Mouse (Mus musculus) forebrain, embryonic 16.5 days (tissue): ENCODE measurements around the gene Lrp2. TPM values are rescaled to one million over a fixed set of nuclear protein-coding genes. Genes with fewer than 3 reads are reported as not detected.
A peak's percentile ranks its signal among the peaks of the same experiment; 100 is the strongest.
"Not testable (repeated sequence)": the region's sequence is repeated elsewhere in the genome, so short reads cannot be mapped to it uniquely, and the experiment has no call there.

ENCODE experiments used
- ATAC-seq: fragments of 200-750 bp; cut with Nextera tagmentation; 2 replicates; pipeline ENCODE4 v1.8.0; 2017; ENCODE audit warnings: mild to moderate bottlenecking, moderate library complexity
- H3K27ac ChIP-seq: fragments of 300-500 bp; sonication (generic); 2 replicates; pipeline ENCODE4 v1.5.1; 2014; ENCODE audit warnings: low read length, control low read depth
- H3K27me3 ChIP-seq: fragments of 300-500 bp; sonication (generic); replicated peaks from 2 replicates; pipeline ENCODE4 v1.6.1; 2014; ENCODE audit warnings: low read length; ENCODE audit not compliant: control insufficient read depth, insufficient read depth
- H3K36me3 ChIP-seq: fragments of 300-500 bp; sonication (generic); 2 replicates; pipeline ENCODE4 v1.6.1; 2014; ENCODE audit not compliant: control insufficient read depth, insufficient read depth
- H3K4me1 ChIP-seq: fragments of 300-500 bp; sonication (generic); replicated peaks from 2 replicates; pipeline ENCODE4 v1.6.1; 2014; ENCODE audit warnings: low read length; ENCODE audit not compliant: control insufficient read depth, insufficient read depth
- H3K4me2 ChIP-seq: fragments of 300-500 bp; sonication (generic); 2 replicates; pipeline ENCODE4 v1.6.1; 2014; ENCODE audit warnings: mild to moderate bottlenecking, low read length, control low read depth
- H3K4me3 ChIP-seq: fragments of 300-500 bp; sonication (generic); replicated peaks from 2 replicates; pipeline ENCODE4 v1.5.1; 2014; ENCODE audit warnings: mild to moderate bottlenecking, low read length, control low read depth
- H3K9ac ChIP-seq: fragments of 300-500 bp; sonication (generic); replicated peaks from 2 replicates; pipeline ENCODE4 v1.6.1; 2014; ENCODE audit warnings: low read depth, low read length, control low read depth
- H3K9me3 ChIP-seq: fragments of 300-500 bp; sonication (generic); 2 replicates; pipeline ENCODE4 v1.6.1; 2016; ENCODE audit warnings: low read length; ENCODE audit not compliant: control insufficient read depth
- WGBS: fragments of 180-500 bp; shearing (Covaris S2); extraction: QIAGEN DNeasy Blood & Tissue Kit; methylation state at CpG from one replicate; pipeline ENCODE4 v1.1.7; 2014; 5-methylcytosine and 5-hydroxymethylcytosine counted together
- polyA plus RNA-seq: library from polyadenylated mRNA; unstranded; fragments of >200 nt; fragmentation: Nextera tagmentation; extraction: Ambion mirVana; gene quantifications from 2 replicates; pipeline ENCODE4 v1.2.1, GENCODE M21; 2015

Gene Lrp2
- polyA plus RNA-seq, 1 experiment from 2014 or later: 0.27 TPM

GRCm38 (mm10) chr2:69586821-69587728, 1.2 kb upstream of the Lrp2 start:
- H3K27me3 ChIP-seq: peaks cover 37% of the 10 kb centered on the region
- H3K9ac ChIP-seq: no peak overlapping the region
- H3K4me3 ChIP-seq: peak overlapping the region; percentile 38

GRCm38 (mm10) chr2:69585191-69585885, 527 bp downstream of the Lrp2 start:
- Histone ChIP-seq H3K27me3 (peaks cover 37% of the 10 kb centered on the region), H3K9ac (peak overlapping the region; percentile 62), H3K4me3 (peak overlapping the region; percentile 76), H3K27ac (no peak overlapping the region), H3K9me3 (no peaks in the 10 kb centered on the region), H3K36me3 (no peaks in the 10 kb centered on the region), H3K4me1 (peaks cover 33% of the 10 kb centered on the region), H3K4me2 (peak overlapping the region; percentile 99)
- under 1% methylated on average over 61 of the region's 61 CpGs for WGBS
- ATAC-seq: peak; percentile 59

More at GRCm38 (mm10) chr2:69586821-69587728, 1.2 kb upstream of the Lrp2 start:
- ATAC-seq: no peak
- Histone ChIP-seq H3K36me3 (no peaks in the 10 kb centered on the region), H3K4me1 (peaks cover 33% of the 10 kb centered on the region), H3K4me2 (peak overlapping the region; percentile 53), H3K27ac (no peak overlapping the region), H3K9me3 (no peaks in the 10 kb centered on the region)
- WGBS: 1% methylated on average over 26 of the region's 26 CpGs

GRCm38 (mm10) chr2:69584117-69584933, 1.5 kb downstream of the Lrp2 start:
- Histone ChIP-seq H3K27ac (no peak overlapping the region), H3K36me3 (no peaks in the 10 kb centered on the region), H3K9ac (no peak overlapping the region), H3K27me3 (peaks cover 33% of the 10 kb centered on the region), H3K4me1 (peaks cover 33% of the 10 kb centered on the region), H3K4me2 (peak overlapping the region; percentile 14; the same call in 1 of the 2 replicates), H3K9me3 (no peaks in the 10 kb centered on the region), H3K4me3 (peak overlapping the region; percentile 17; the same call in 1 of the 2 replicates)
- WGBS: 4% methylated on average over 20 of the region's 20 CpGs
- no peak for ATAC-seq

GRCm38 (mm10) chr2:69582861-69583260, 3.0 kb downstream of the Lrp2 start:
- peaks cover 30% of the 10 kb centered on the region for H3K4me1 ChIP-seq
- H3K4me2 ChIP-seq: no peak overlapping the region
- H3K9ac ChIP-seq: no peak overlapping the region
- H3K4me3 ChIP-seq: no peak overlapping the region
- WGBS: 46% methylated on average over 7 of the region's 7 CpGs
- H3K27ac ChIP-seq: no peak overlapping the region
- no peaks in the 10 kb centered on the region for H3K9me3 ChIP-seq
- peaks cover 29% of the 10 kb centered on the region for H3K27me3 ChIP-seq
- ATAC-seq: no peak
- no peaks in the 10 kb centered on the region for H3K36me3 ChIP-seq

- not testable (repeated sequence) for H3K9ac ChIP-seq, H3K27ac ChIP-seq, H3K4me2 ChIP-seq, H3K9me3 ChIP-seq, ATAC-seq, H3K4me3 ChIP-seq, H3K36me3 ChIP-seq
- 92% methylated on average over 4 of the region's 4 CpGs for WGBS
- Histone ChIP-seq H3K4me1 (peaks cover 23% of the 10 kb centered on the region), H3K27me3 (peaks cover 26% of the 10 kb centered on the region)
Measured at GRCm38 (mm10) chr2:69582068-69582467, 3.8 kb downstream of the Lrp2 start.

- Histone ChIP-seq H3K9me3 (no peaks in the 10 kb centered on the region), H3K27me3 (peaks cover 14% of the 10 kb centered on the region), H3K4me1 (peaks cover 7% of the 10 kb centered on the region), H3K9ac (no peak overlapping the region), H3K4me3 (no peak overlapping the region), H3K27ac (no peak overlapping the region), H3K4me2 (no peak overlapping the region), H3K36me3 (no peaks in the 10 kb centered on the region)
- no peak for ATAC-seq
- 87% methylated on average over 2 of the region's 2 CpGs for WGBS
Measured at GRCm38 (mm10) chr2:69580091-69580490, 5.8 kb downstream of the Lrp2 start.

GRCm38 (mm10) chr2:69578206-69578605, 7.7 kb downstream of the Lrp2 start:
- H3K27me3 ChIP-seq: no peaks in the 10 kb centered on the region; the same call in none of the 2 replicates
- no peak overlapping the region for H3K27ac ChIP-seq
- no peak overlapping the region for H3K9ac ChIP-seq
- no peak overlapping the region for H3K4me2 ChIP-seq
- no peaks in the 10 kb centered on the region for H3K4me1 ChIP-seq
- no peaks in the 10 kb centered on the region for H3K9me3 ChIP-seq
- 51% methylated on average over 8 of the region's 8 CpGs for WGBS
- ATAC-seq: peak; percentile 28; the same call in 1 of the 2 replicates
- no peak overlapping the region for H3K4me3 ChIP-seq
- H3K36me3 ChIP-seq: no peaks in the 10 kb centered on the region

GRCm38 (mm10) chr2:69576531-69576930, 9.3 kb downstream of the Lrp2 start:
- 100% methylated on average over 1 of the region's 1 CpGs for WGBS

More at GRCm38 (mm10) chr2:69576531-69576930, 9.3 kb downstream of the Lrp2 start:
- Histone ChIP-seq H3K9ac (no peak overlapping the region), H3K27me3 (no peaks in the 10 kb centered on the region; the same call in 1 of the 2 replicates), H3K4me2 (no peak overlapping the region), H3K4me1 (no peaks in the 10 kb centered on the region), H3K36me3 (no peaks in the 10 kb centered on the region), H3K27ac (no peak overlapping the region), H3K4me3 (no peak overlapping the region), H3K9me3 (no peaks in the 10 kb centered on the region)
- no peak for ATAC-seq
